Mouse (Mus musculus) limb, embryonic 10.5 days (tissue): ENCODE measurements at regions not wholly inside any gene's neighbourhood (a gene's known extent, or its start where the extent isn't known, plus 50 kb on each side); places are given as distances from the start of the nearest gene placed in this dataset.
A peak's percentile ranks its signal among the peaks of the same experiment; 100 is the strongest.
"Not testable (repeated sequence)": the region's sequence is repeated elsewhere in the genome, so short reads cannot be mapped to it uniquely, and the experiment has no call there.

Experiments used
- DNase-seq: peaks from one replicate; pipeline ENCODE4 v3.0.0-alpha.2; 2017; ENCODE audit warnings: low spot score
- H3K27ac ChIP-seq: fragments of 300-500 bp; sonication (generic); 2 replicates; pipeline ENCODE4 v1.5.1; 2016; ENCODE audit warnings: mild to moderate bottlenecking
- H3K27me3 ChIP-seq: fragments of 300-500 bp; sonication (generic); 2 replicates; pipeline ENCODE4 v1.6.1; 2016; ENCODE audit warnings: low read depth, mild to moderate bottlenecking; ENCODE audit not compliant: poor library complexity, severe bottlenecking
- H3K36me3 ChIP-seq: fragments of 300-500 bp; sonication (generic); 2 replicates; pipeline ENCODE4 v1.6.1; 2016; ENCODE audit warnings: mild to moderate bottlenecking, moderate library complexity
- H3K4me1 ChIP-seq: fragments of 300-500 bp; sonication (generic); 2 replicates; pipeline ENCODE4 v1.6.1; 2016
- H3K4me3 ChIP-seq: fragments of 300-500 bp; sonication (generic); 2 replicates; pipeline ENCODE4 v1.5.1; 2016; ENCODE audit warnings: mild to moderate bottlenecking, moderate library complexity
- H3K9me3 ChIP-seq: fragments of 300-500 bp; sonication (generic); replicated peaks from 2 replicates; pipeline ENCODE4 v1.6.1; 2016; ENCODE audit warnings: mild to moderate bottlenecking
- WGBS: fragments of 180-500 bp; shearing (Covaris S2); methylation state at CpG from one replicate; pipeline ENCODE4 v1.1.7; 2016; 5-methylcytosine and 5-hydroxymethylcytosine counted together

DNA sequence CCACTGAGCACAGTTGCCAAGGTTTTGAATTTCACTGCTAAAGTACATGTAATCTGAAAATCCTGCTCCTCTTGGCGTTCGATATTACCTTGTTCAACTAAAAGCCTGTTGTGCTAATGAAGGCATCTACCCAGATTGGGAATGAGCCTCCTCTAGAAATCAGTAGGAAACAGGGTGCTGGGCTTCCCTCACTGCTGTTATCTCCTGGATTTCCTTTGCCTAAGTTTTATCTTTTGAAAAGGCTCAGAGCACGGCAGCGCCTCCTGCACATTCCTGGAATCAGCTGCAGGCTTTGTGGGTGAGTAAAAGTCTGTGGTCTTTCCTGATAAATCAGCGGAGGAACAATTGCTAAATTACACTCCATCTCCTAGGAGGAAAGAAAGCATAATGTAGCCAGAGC is 469.9 kb upstream of the 2610301B20Rik start:
- Histone ChIP-seq H3K4me3 (no peak overlapping the region), H3K9me3 (no peaks in the 10 kb centered on the region), H3K27me3 (no peaks in the 10 kb centered on the region), H3K27ac (no peak overlapping the region), H3K36me3 (no peaks in the 10 kb centered on the region), H3K4me1 (no peaks in the 10 kb centered on the region)
- WGBS, result 74% methylated on average over 5 of the region's 5 CpGs
- no peak for DNase-seq

GRCm38 (mm10) chr4:10405102-10405501 is 469.2 kb upstream of the 2610301B20Rik start:
- Histone ChIP-seq H3K27ac (no peak overlapping the region), H3K9me3 (no peaks in the 10 kb centered on the region), H3K4me1 (no peaks in the 10 kb centered on the region), H3K36me3 (no peaks in the 10 kb centered on the region), H3K4me3 (no peak overlapping the region), H3K27me3 (no peaks in the 10 kb centered on the region)
- DNase-seq, result no peak
- WGBS, result 77% methylated on average over 2 of the region's 2 CpGs

GRCm38 (mm10) chr4:10414274-10414673 is 460.0 kb upstream of the 2610301B20Rik start:
- H3K36me3 ChIP-seq, result no peaks in the 10 kb centered on the region
- H3K27ac ChIP-seq, result no peak overlapping the region
- H3K9me3 ChIP-seq, result no peaks in the 10 kb centered on the region
- no peak for DNase-seq
- no peaks in the 10 kb centered on the region for H3K4me1 ChIP-seq
- no peaks in the 10 kb centered on the region for H3K27me3 ChIP-seq
- H3K4me3 ChIP-seq, result no peak overlapping the region

DNA sequence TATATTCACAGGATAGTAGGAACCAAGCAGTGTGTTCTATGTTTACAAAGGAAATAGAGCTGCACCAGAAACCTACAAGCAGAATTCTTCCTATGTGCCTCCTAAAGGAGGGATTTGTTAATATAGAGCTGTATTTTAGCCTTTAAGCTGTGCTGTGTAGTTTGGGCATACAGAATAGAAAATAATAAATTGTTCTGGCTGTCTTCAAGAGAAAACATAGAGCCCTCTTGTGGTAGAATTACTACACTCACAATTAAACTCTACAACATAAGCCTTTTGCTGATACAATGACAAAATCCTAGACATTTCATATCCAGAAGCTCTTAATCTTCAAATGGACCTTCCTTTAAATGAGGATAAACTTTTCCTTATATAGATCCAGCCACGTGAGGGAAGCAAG is 452.9 kb upstream of the 2610301B20Rik start:
- H3K27ac ChIP-seq, result no peak overlapping the region
- H3K4me3 ChIP-seq, result no peak overlapping the region
- H3K36me3 ChIP-seq, result no peaks in the 10 kb centered on the region
- 55% methylated on average over 1 of the region's 1 CpGs for WGBS
- H3K9me3 ChIP-seq, result no peaks in the 10 kb centered on the region
- H3K4me1 ChIP-seq, result no peaks in the 10 kb centered on the region
- DNase-seq, result no peak
- no peaks in the 10 kb centered on the region for H3K27me3 ChIP-seq

DNA sequence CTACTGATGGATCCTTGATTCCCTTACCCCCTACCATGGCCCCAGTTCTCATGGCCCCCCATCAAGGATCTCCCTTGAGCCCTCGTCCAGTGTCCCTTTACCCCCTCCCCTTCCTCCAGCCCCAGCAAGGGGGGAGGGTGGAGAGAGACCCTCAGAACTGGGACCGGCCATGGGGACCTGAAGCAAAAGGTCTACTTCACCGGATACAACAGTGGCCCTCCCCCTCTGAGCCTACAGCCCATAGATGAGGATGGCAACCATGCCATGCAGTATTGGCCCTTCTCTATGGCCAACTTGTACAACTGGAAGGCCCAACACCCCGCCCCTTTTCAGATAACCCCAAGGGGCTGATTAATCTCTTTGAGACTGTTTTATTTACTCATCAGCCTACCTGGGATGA is 439.9 kb upstream of the 2610301B20Rik start:
- whole genome bisulfite sequencing, result 93% methylated on average over 4 of the region's 4 CpGs
- Histone ChIP-seq H3K4me3 (no peak overlapping the region), H3K4me1 (no peaks in the 10 kb centered on the region), H3K36me3 (no peaks in the 10 kb centered on the region), H3K27me3 (no peaks in the 10 kb centered on the region), H3K9me3 (no peaks in the 10 kb centered on the region), H3K27ac (no peak overlapping the region)
- no peak for DNase-seq

DNA sequence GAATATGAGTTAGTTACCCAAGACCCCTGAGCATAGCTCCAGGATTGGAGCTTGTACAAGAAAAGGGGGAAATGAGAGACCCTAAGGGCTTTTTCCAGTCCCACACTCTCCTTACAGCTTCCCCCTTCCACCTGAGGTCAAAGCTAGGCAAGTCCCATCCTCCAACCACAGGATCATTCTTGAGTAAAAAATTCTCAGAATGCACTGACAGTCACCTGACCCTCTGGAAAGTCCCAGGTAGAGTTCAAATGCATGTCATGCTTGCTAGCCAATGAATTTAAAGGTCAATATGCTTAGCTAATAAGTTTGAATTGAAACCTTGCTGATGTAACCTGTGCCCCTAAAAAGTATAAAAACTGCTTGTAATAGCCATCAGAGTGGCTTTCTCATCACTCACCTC is 434.4 kb upstream of the 2610301B20Rik start:
- H3K36me3 ChIP-seq, DNase-seq, H3K9me3 ChIP-seq, H3K27me3 ChIP-seq, H3K4me1 ChIP-seq, H3K4me3 ChIP-seq, H3K27ac ChIP-seq: not testable (repeated sequence)

DNA sequence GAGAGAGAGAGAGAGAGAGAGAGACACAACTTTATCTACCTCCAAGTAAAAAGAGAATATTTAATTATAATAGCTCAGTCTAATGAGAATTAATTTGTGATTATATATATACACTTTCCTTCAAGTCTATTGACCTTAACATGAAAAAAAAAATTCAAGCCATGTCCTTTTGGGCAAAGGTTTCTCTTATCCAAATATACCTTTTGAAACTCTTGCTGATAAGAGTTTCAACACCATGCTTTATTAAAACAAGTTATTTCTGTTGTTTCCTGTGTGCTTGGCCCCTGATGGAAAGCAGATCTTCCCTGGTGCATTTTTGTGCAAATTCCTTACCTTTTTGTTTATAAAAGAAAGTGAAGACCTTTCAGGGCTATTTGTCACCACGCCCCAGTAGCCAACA is 414.7 kb upstream of the 2610301B20Rik start:
- H3K27me3 ChIP-seq, result no peaks in the 10 kb centered on the region
- H3K36me3 ChIP-seq, result no peaks in the 10 kb centered on the region
- no peak for DNase-seq
- no peak overlapping the region for H3K4me3 ChIP-seq
- no peak overlapping the region for H3K27ac ChIP-seq
- H3K4me1 ChIP-seq, result no peaks in the 10 kb centered on the region
- 52% methylated on average over 1 of the region's 1 CpGs for WGBS
- H3K9me3 ChIP-seq, result no peaks in the 10 kb centered on the region

DNA sequence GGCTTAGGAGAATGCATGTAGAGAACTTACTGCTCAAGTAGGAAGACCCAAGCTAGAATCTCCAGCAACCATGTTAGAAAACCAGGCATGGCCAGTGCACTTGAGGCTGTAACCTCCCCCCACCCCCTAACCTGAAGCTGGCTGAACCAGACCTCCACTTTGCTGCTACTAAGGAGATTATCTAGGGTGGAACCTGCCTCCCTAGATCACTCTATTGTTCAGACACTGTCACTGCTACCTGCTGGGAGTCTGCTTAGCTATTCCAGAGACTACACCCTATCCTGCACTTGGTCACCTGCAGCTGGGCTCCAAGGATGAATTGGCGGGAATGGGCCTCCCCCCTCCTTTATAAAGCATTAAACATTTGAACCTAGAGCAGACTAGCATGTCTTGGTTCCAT is 393.4 kb upstream of the 2610301B20Rik start:
- H3K4me3 ChIP-seq, result no peak overlapping the region
- H3K4me1 ChIP-seq, result no peaks in the 10 kb centered on the region
- no peaks in the 10 kb centered on the region for H3K36me3 ChIP-seq
- H3K27me3 ChIP-seq, result no peaks in the 10 kb centered on the region
- no peak for DNase-seq
- H3K27ac ChIP-seq, result no peak overlapping the region
- 89% methylated on average over 1 of the region's 1 CpGs for WGBS
- H3K9me3 ChIP-seq, result no peaks in the 10 kb centered on the region

GRCm38 (mm10) chr4:10508163-10508821 is 366.0 kb upstream of the 2610301B20Rik start:
- no peaks in the 10 kb centered on the region for H3K27me3 ChIP-seq
- WGBS, result 61% methylated on average over 6 of the region's 6 CpGs
- DNase-seq, result peak; percentile 33
- no peaks in the 10 kb centered on the region for H3K36me3 ChIP-seq
- H3K4me1 ChIP-seq, result no peaks in the 10 kb centered on the region
- H3K4me3 ChIP-seq, result no peak overlapping the region
- no peak overlapping the region for H3K27ac ChIP-seq
- H3K9me3 ChIP-seq, result no peaks in the 10 kb centered on the region

DNA sequence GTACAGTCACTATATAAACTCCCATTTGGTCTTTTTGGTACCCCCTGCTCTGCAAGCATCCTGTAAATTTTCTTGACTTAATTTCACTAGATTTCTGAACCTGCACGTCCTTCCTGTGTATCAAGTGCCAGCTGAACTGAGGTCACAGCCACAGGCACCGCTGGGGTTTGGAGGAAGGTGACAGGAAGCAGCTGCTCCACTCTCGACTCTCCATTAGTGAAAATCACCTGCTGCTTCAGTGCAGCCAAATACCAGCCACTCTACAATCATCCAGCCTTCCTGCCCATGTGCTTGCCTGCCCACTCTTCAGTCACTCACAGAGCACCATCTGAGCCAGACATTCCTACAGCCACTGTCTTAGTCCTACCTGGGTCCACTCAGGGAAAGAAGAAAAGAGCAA is 364.3 kb upstream of the 2610301B20Rik start:
- WGBS, result 67% methylated on average over 3 of the region's 3 CpGs
- no peak overlapping the region for H3K4me3 ChIP-seq
- no peaks in the 10 kb centered on the region for H3K27me3 ChIP-seq
- H3K4me1 ChIP-seq, result peaks cover 5% of the 10 kb centered on the region; the same call in 1 of the 2 replicates
- no peak for DNase-seq
- no peaks in the 10 kb centered on the region for H3K36me3 ChIP-seq
- no peak overlapping the region for H3K27ac ChIP-seq
- H3K9me3 ChIP-seq, result no peaks in the 10 kb centered on the region

GRCm38 (mm10) chr4:10550711-10551305 is 323.5 kb upstream of the 2610301B20Rik start:
- Histone ChIP-seq H3K4me3 (no peak overlapping the region), H3K27ac (no peak overlapping the region)

DNA sequence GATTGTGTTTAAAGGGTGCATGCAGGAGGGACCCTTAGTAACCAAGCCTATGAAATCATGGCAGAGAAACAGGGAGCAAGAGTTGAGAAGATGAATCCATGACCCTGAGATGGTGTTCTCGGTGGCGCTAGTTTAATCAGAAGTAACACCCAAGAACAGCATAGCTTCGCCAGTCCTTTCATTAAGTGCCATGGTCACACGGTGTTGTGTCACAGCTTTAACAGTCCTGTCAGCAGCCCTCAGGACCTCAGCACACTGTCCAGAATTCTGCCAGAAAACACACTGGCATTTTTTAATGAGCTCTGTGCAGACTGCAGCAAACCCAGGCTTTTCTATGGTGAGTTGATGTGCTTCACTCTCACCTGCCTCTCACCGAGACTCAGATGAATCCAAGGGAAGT is 320.6 kb upstream of the 2610301B20Rik start:
- H3K27ac ChIP-seq, result no peak overlapping the region
- H3K9me3 ChIP-seq, result no peaks in the 10 kb centered on the region

More at GRCm38 (mm10) chr4:10550711-10551305, 323.5 kb upstream of the 2610301B20Rik start:
- DNase-seq, result no peak
- no peaks in the 10 kb centered on the region for H3K36me3 ChIP-seq
- no peaks in the 10 kb centered on the region for H3K9me3 ChIP-seq
- H3K4me1 ChIP-seq, result no peaks in the 10 kb centered on the region
- 44% methylated on average over 2 of the region's 2 CpGs for WGBS
- no peaks in the 10 kb centered on the region for H3K27me3 ChIP-seq

GRCm38 (mm10) chr4:10560078-10560477 is 314.2 kb upstream of the 2610301B20Rik start:
- WGBS, result 84% methylated on average over 3 of the region's 3 CpGs
- no peaks in the 10 kb centered on the region for H3K36me3 ChIP-seq
- no peak overlapping the region for H3K27ac ChIP-seq
- H3K9me3 ChIP-seq, result no peaks in the 10 kb centered on the region
- no peaks in the 10 kb centered on the region for H3K27me3 ChIP-seq
- H3K4me3 ChIP-seq, result no peak overlapping the region
- DNase-seq, result no peak
- H3K4me1 ChIP-seq, result no peaks in the 10 kb centered on the region

More for the DNA sequence above, 320.6 kb upstream of the 2610301B20Rik start:
- WGBS, result 87% methylated on average over 5 of the region's 5 CpGs
- Histone ChIP-seq H3K27me3 (no peaks in the 10 kb centered on the region), H3K4me1 (no peaks in the 10 kb centered on the region), H3K36me3 (no peaks in the 10 kb centered on the region), H3K4me3 (no peak overlapping the region)
- DNase-seq, result no peak

DNA sequence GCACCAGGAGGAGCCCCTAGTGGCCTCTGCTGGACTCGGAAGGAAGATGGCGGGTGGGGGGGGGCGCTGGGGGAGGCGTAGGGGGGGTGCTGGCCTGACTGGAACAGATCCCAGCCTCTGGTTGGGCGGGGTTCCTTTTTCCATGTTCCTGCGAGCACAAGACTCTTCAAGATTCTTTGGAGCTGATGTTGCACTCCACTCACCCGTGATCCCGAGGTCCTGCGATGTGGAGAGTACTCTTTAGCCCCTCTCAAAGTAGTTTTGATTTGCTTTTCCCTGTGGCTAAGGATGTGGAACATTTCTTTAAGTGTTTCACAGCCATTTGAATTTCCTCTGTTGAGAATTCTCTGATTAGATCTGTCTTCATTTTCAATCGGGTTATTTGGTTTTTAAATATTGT is 269.8 kb upstream of the 2610301B20Rik start:
- DNase-seq, result no peak
- H3K27ac ChIP-seq, result no peak overlapping the region
- no peaks in the 10 kb centered on the region for H3K4me1 ChIP-seq
- H3K9me3 ChIP-seq, result no peaks in the 10 kb centered on the region
- WGBS, result 89% methylated on average over 10 of the region's 10 CpGs
- no peak overlapping the region for H3K4me3 ChIP-seq
- H3K36me3 ChIP-seq, result no peaks in the 10 kb centered on the region
- H3K27me3 ChIP-seq, result no peaks in the 10 kb centered on the region
